Mouse (Mus musculus): ENCODE measurements at regions not wholly inside any gene's neighbourhood (a gene's known extent, or its start where the extent isn't known, plus 50 kb on each side); places are given as distances from the start of the nearest gene placed in this dataset.
"Not testable (repeated sequence)": the region's sequence is repeated elsewhere in the genome, so short reads cannot be mapped to it uniquely, and the experiment has no call there.

DNA sequence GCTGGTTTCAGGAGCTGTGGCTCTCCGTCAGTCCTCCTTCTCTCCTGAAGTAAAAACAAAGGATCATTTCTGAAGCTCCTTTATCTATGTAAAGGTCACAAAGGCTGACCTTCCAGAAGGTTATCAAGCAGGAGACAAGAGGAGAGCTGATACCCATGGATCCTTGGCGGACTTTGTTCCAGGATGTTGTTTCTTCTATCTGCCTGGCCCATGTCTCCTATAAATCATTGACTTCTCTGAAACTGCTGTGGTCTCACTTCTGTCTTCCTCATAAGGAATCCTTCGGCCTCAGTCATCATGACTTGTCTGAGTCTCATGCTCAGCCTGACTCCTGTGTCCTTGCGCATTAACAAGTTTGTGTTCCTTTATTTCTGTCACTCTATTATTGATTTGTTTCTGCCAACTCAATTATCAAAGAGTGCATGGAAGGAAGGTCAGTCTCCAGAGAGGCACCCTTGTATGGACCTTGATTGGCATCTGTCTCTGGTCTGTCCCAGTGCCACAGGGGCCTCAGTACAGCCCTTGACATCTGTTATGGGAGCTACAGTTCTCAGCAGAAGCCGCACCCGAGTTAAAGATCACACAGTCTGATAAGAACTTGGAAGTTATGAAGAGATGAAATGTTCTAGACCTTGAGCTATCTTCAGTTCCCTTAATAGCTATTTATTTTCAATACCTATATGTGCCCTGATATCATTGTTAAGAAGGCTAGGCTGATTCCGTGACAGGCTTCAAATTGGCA is 53.2 kb upstream of the Dazl start:
- WGBS (ENCODE audit: insufficient replicate concordance), result 64% methylated on average over 7 of the region's 7 CpGs
- TF ChIP-seq CTCF (IDR thresholded peaks at IDR 0.05; ENCODE audit: low read depth) (no peak), EP300 (IDR thresholded peaks at IDR 0.05; ENCODE audit: low read depth) (no peak)
- ATAC-seq, result no peak

DNA sequence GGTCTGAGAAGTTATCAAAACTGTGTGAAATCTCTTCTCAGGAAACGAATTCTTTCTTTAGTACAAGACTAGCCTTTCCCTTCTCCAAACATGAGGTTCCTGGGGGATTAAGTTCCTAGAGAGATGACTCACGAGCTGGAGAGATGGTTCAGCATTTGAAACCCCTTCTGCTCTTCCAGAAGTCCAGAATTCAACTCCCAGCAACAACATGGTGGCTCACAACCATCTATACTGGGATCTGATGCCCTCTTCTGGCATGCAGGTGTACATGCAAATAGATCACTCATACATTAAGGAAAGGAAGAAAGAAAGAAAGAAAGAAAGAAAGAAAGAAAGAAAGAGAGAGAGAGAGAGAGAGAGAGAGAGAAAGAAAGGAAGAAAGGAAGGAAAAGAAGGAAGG is 60.4 kb upstream of the Dazl start:
- not testable (repeated sequence) for H3K4me2 ChIP-seq (ENCODE audit: low read depth, low read length); H3K36me3 ChIP-seq (replicated peaks; ENCODE audit: insufficient read depth, low read length); H3K9me3 ChIP-seq (ENCODE audit: low read length); ATAC-seq; H3K27me3 ChIP-seq (ENCODE audit: insufficient read depth, low read length); H3K27ac ChIP-seq (ENCODE audit: low read depth); H3K9ac ChIP-seq (replicated peaks); DNase-seq; H3K4me1 ChIP-seq (ENCODE audit: insufficient read depth); H3K4me3 ChIP-seq (ENCODE audit: low read depth, low read length)
- 48% methylated on average over 2 of the region's 2 CpGs for WGBS (ENCODE audit: insufficient replicate concordance)
- TF ChIP-seq CTCF (IDR thresholded peaks at IDR 0.05; ENCODE audit: low read depth), result peak; percentile 29; the same call in 1 of the 2 replicates

More for the DNA sequence above, 53.2 kb upstream of the Dazl start:
- H3K4me2 ChIP-seq (ENCODE audit: low read depth, low read length), result no peak overlapping the region
- DNase-seq, result no peak
- no peaks in the 10 kb centered on the region for H3K36me3 ChIP-seq (replicated peaks; ENCODE audit: insufficient read depth, low read length)
- H3K4me3 ChIP-seq (ENCODE audit: low read depth, low read length), result no peak overlapping the region
- no peak overlapping the region for H3K9ac ChIP-seq (replicated peaks)
- H3K27ac ChIP-seq (ENCODE audit: low read depth), result no peak overlapping the region
- H3K27me3 ChIP-seq (ENCODE audit: insufficient read depth, low read length), result no peaks in the 10 kb centered on the region
- no peaks in the 10 kb centered on the region for H3K4me1 ChIP-seq (ENCODE audit: insufficient read depth)
- H3K9me3 ChIP-seq (ENCODE audit: low read length), result no peaks in the 10 kb centered on the region

DNA sequence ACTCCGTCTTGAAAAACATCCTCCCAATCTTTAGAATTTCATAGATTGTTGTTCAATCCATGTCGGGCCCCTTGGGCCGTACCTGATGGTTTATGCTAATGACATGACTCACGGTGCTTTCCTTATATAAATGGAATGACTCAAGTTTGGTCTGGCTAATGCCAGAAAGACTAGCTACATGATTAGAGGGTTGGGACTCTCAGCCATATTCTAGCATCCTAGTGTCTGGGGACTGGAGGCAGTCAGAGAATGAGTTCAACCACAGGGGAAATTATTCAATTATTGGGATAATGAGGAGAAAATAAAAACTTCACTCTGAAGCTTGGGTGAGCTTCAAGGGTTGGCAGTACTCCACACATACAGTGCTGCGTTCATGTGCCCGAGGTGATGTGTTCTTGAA is 60.9 kb upstream of the Dazl start:
- WGBS (ENCODE audit: insufficient replicate concordance), result 85% methylated on average over 6 of the region's 6 CpGs

DNA sequence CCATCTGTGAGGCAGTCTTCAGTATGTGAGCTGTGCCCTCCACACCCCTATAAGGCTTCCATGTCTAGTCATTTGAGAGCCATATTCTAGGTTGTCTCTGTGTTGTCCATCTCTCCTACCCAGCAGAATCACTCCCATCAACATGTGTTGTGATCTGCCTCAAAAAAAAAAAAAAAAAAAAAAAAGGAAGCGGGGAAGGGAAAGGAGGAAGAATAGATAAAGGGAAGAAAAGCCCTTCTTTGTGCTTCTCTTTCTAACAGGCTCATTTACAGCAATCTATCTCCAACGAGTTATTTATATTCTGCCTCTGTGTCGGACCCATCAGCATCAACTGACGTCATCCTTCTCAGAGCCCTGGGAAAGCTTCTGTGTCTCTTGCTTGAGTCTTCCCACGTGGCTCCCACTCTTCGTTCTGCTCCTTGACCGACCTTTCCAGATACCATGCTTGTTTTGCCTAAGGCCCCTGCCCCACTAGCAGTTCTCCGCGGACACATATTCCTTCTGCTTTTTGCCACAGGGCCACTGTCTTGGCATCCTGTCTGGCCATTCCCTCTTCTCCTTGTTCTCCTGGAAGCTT is 68.3 kb upstream of the Dazl start:
- Histone ChIP-seq H3K9ac (replicated peaks) (no peak overlapping the region), H3K27me3 (ENCODE audit: insufficient read depth, low read length) (no peaks in the 10 kb centered on the region), H3K36me3 (replicated peaks; ENCODE audit: insufficient read depth, low read length) (no peaks in the 10 kb centered on the region), H3K4me2 (ENCODE audit: low read depth, low read length) (no peak overlapping the region), H3K4me1 (ENCODE audit: insufficient read depth) (no peaks in the 10 kb centered on the region), H3K4me3 (ENCODE audit: low read depth, low read length) (no peak overlapping the region), H3K9me3 (ENCODE audit: low read length) (no peaks in the 10 kb centered on the region), H3K27ac (ENCODE audit: low read depth) (no peak overlapping the region)
- DNase-seq (no peak), ATAC-seq (no peak)
- WGBS (ENCODE audit: insufficient replicate concordance), result 53% methylated on average over 9 of the region's 9 CpGs
- no peak for TF ChIP-seq EP300 (IDR thresholded peaks at IDR 0.05; ENCODE audit: low read depth)
- no peak for TF ChIP-seq CTCF (IDR thresholded peaks at IDR 0.05; ENCODE audit: low read depth)

More for the DNA sequence above, 60.9 kb upstream of the Dazl start:
- DNase-seq (no peak), ATAC-seq (no peak)
- TF ChIP-seq CTCF (IDR thresholded peaks at IDR 0.05; ENCODE audit: low read depth) (no peak), EP300 (IDR thresholded peaks at IDR 0.05; ENCODE audit: low read depth) (no peak)
- Histone ChIP-seq H3K9ac (replicated peaks) (no peak overlapping the region), H3K4me3 (ENCODE audit: low read depth, low read length) (no peak overlapping the region), H3K27ac (ENCODE audit: low read depth) (no peak overlapping the region), H3K4me2 (ENCODE audit: low read depth, low read length) (no peak overlapping the region), H3K4me1 (ENCODE audit: insufficient read depth) (no peaks in the 10 kb centered on the region), H3K9me3 (ENCODE audit: low read length) (no peaks in the 10 kb centered on the region), H3K27me3 (ENCODE audit: insufficient read depth, low read length) (no peaks in the 10 kb centered on the region), H3K36me3 (replicated peaks; ENCODE audit: insufficient read depth, low read length) (no peaks in the 10 kb centered on the region)

DNA sequence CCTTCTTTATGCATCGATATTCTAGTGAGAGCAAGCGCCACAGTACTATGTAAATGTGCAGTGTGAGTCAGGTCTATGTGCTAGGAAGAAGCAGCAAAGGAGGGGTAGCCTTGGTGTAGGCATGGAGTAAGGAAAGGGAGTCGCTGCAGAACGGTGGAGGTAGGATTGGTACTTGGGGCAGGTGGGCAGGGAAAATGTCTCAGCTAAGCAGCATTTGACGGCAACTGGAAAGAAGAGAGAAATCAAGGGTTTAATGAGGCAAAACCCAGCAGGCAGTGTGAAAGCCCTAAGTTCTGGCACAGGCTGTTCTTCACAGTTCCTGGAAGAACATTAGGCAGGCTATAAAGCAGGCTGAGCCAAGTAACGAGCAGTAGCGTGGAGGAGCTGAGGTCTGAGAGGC is 72.0 kb upstream of the Dazl start:
- H3K27me3 ChIP-seq (ENCODE audit: insufficient read depth, low read length), result no peaks in the 10 kb centered on the region
- TF ChIP-seq CTCF (IDR thresholded peaks at IDR 0.05; ENCODE audit: low read depth) (no peak), EP300 (IDR thresholded peaks at IDR 0.05; ENCODE audit: low read depth) (no peak)
- ATAC-seq, result no peak
- peaks cover 5% of the 10 kb centered on the region for H3K4me1 ChIP-seq (ENCODE audit: insufficient read depth)
- H3K4me2 ChIP-seq (ENCODE audit: low read depth, low read length), result no peak overlapping the region
- no peaks in the 10 kb centered on the region for H3K9me3 ChIP-seq (ENCODE audit: low read length)
- H3K36me3 ChIP-seq (replicated peaks; ENCODE audit: insufficient read depth, low read length), result no peaks in the 10 kb centered on the region
- DNase-seq, result no peak
- H3K27ac ChIP-seq (ENCODE audit: low read depth), result no peak overlapping the region
- no peak overlapping the region for H3K4me3 ChIP-seq (ENCODE audit: low read depth, low read length)
- no peak overlapping the region for H3K9ac ChIP-seq (replicated peaks)
- 80% methylated on average over 7 of the region's 7 CpGs for WGBS (ENCODE audit: insufficient replicate concordance)

DNA sequence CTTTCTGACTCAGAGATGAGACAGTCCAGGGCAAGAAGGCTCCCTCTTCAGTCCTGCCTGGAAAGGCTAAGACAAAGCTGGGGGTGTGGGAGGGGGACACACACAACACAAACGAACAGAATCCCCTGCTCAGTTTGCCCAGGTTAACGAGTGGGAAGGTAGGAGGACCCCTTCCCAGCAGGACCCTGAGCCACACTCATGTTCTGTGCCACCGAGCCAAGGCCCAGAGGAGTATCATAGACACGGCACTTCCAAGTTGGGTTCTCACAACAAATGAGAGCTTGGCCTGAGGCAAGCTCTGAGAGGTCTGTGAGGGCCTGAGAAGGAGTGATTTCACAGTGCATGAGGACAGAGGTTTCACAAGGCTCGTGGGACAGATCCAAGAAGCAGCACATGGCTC is 72.7 kb upstream of the Dazl start:
- no peaks in the 10 kb centered on the region for H3K9me3 ChIP-seq (ENCODE audit: low read length)
- no peaks in the 10 kb centered on the region for H3K27me3 ChIP-seq (ENCODE audit: insufficient read depth, low read length)
- no peak overlapping the region for H3K27ac ChIP-seq (ENCODE audit: low read depth)
- DNase-seq (no peak), ATAC-seq (no peak)
- H3K36me3 ChIP-seq (replicated peaks; ENCODE audit: insufficient read depth, low read length), result no peaks in the 10 kb centered on the region
- H3K4me2 ChIP-seq (ENCODE audit: low read depth, low read length), result no peak overlapping the region
- TF ChIP-seq EP300 (IDR thresholded peaks at IDR 0.05; ENCODE audit: low read depth) (no peak), CTCF (IDR thresholded peaks at IDR 0.05; ENCODE audit: low read depth) (no peak)
- no peak overlapping the region for H3K9ac ChIP-seq (replicated peaks)
- peaks cover 8% of the 10 kb centered on the region for H3K4me1 ChIP-seq (ENCODE audit: insufficient read depth)
- WGBS (ENCODE audit: insufficient replicate concordance), result 66% methylated on average over 5 of the region's 5 CpGs
- no peak overlapping the region for H3K4me3 ChIP-seq (ENCODE audit: low read depth, low read length)

Data from liver, postnatal 0 days (tissue).